Mouse (Mus musculus): Measurements from ENCODE around the gene Cyth1. TPM values are rescaled to one million over a fixed set of nuclear protein-coding genes. Genes with fewer than 3 reads are reported as not detected.

Gene Cyth1
- total RNA-seq, 2 experiments from 2014 or later = 51.0 to 56.2 TPM

- DNase-seq = no peak
These were observed 50.1 kb downstream of the Cyth1 start for GRCm38 (mm10) chr11:118198296-118198600.

DNA sequence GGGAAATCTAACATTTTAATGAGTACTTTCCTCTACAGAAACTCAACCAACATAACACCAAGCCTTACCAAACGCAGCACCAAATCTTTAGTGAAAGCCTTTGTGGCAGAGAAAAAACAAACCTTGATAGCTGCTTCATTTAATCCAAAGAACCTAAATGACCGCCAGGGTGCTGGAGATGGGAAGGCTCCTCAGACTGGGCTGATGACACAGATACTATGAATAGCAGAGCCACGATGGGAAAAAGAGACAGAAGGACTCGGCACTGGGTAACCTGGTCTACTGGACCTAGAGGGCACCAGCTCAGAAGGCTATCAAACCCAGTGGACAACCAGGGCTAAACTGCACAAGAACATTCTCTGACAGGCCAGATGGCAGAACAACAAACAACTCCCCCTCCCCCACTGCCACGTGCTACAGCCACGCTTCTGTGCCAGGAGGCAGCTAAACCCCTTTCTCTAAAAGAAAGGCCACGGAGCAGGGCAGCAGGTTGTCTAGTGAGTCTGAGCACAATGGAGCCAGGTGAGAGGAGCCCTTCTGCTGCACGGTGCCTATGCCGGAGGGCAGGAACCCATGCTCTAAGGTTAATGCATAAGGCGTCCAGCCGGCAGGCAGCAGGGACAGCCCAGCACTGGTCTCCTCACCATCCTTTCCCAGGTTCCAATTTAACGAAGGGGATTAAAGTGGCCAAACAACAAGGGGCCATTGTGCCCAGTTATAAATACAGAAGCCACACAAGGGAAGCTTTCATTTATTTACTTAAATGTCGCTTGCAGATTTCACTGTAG is 50.7 kb downstream of the Cyth1 start:
- DNase-seq = peak; percentile 80

GRCm38 (mm10) chr11:118196824-118197388 is 51.5 kb downstream of the Cyth1 start:
- DNase-seq = peak; percentile 64

GRCm38 (mm10) chr11:118193390-118194147 is 54.8 kb downstream of the Cyth1 start:
- DNase-seq = peak; percentile 85

DNA sequence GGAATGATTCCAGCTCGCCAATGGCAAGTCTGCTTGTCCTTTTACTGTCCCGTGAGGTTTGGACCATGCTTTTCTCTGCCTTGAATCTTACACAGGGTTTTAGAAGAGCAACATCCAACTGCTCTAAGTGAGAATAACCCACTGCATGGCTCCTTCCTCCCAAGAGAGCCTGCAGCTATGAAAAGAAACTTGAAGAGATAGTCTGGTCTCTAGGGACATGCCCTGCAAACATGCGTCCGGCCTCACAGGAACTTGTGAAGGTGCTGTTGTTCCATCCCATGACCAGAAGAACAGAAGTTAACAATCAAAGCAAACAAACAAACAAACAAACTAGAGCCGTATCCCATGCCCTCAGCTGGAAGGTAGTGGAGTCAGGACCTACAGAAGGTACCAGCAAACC is 55.4 kb downstream of the Cyth1 start:
- DNase-seq = no peak

DNA sequence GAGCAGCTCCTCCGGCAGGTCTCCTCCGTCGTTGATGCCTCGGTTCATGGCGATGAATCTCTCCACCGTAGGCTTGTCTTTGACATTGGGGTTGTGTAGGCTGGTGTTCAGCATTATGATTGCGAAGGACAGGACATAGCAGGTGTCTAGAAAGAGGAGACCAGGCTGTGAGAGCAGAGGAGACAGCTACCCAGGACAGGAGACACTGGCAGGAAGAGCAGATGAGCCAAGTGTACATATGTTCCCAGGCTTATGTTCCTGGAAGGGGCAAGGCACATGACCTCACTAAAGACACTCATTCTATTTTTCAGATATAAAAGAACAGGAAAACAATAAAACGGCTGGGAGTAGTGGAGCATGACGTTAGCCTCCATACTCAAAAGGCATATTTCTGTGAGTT is 65.6 kb downstream of the Cyth1 start:
- no peak for DNase-seq

GRCm38 (mm10) chr11:118182353-118182752 is 66.0 kb downstream of the Cyth1 start:
- DNase-seq = no peak

GRCm38 (mm10) chr11:118180199-118180598 is 68.2 kb downstream of the Cyth1 start:
- no peak for DNase-seq

GRCm38 (mm10) chr11:118178236-118178635 is 70.2 kb downstream of the Cyth1 start:
- no peak for DNase-seq

GRCm38 (mm10) chr11:118174752-118175151 is 73.6 kb downstream of the Cyth1 start:
- no peak for DNase-seq

GRCm38 (mm10) chr11:118172768-118173167 is 75.6 kb downstream of the Cyth1 start:
- DNase-seq = no peak

DNA sequence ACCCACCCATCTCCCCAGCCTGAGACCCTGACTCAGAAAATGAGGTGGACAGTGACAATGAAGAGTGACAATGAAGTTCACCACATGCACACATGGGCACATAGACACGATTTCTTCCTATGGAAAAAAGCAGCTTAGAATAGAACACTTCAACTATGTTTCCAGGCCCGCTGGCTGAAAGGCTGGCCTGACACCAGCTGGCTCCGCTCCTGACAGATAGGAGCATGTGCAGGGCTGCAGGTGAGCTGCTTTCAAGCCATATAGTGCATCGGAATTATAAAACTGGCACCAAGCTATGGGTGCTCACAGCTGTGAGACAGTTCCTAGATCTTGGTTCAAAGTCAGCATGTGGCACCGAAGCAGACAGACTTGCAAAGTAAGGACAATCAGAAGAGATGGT is 78.1 kb downstream of the Cyth1 start:
- DNase-seq = no peak

- DNase-seq = no peak
These were observed 79.7 kb downstream of the Cyth1 start for GRCm38 (mm10) chr11:118168714-118169113.

DNA sequence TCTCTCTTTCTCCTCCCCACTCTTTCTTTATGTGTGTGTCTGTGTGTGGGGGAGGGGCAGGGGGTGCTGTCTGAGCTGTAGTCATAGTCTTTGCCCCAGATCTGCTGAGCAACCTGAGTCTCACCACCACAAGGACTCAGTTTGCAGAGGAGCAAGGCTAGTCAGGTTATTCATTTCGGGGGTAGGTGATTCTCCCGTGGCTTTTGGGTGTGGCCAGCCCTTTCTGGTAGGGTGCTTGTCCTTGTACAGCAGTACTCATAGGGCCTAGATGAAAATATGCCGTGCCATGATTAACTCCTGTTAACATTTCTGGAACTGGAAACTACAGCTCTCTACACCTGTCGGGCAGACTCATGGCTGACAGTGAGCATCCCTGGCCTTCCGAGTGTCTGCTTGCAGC is 81.8 kb downstream of the Cyth1 start:
- no peak for DNase-seq

- no peak for DNase-seq
These were observed 82.7 kb downstream of the Cyth1 start for GRCm38 (mm10) chr11:118165681-118166080.

DNA sequence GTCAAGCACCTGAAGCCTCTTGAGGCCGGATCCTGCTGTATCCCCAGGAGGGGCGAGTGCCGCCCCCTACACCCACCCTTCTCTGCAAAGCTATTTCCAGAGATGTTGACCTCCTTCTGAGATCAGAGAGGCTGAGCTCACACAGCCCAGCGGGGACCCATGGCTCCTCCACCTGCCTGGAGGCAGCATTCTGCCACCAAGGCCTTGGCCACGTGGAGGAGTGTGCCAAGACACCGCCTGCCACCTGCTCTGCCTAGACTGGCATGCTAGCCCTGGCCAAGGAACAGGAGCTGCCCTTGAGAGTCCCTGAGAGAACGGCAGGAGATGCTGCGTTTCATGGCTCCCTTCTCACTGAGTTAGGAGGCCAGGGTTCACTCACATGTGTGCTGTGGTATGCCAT is 83.8 kb downstream of the Cyth1 start:
- no peak for DNase-seq

GRCm38 (mm10) chr11:118162245-118162644 is 86.1 kb downstream of the Cyth1 start:
- no peak for DNase-seq

DNA sequence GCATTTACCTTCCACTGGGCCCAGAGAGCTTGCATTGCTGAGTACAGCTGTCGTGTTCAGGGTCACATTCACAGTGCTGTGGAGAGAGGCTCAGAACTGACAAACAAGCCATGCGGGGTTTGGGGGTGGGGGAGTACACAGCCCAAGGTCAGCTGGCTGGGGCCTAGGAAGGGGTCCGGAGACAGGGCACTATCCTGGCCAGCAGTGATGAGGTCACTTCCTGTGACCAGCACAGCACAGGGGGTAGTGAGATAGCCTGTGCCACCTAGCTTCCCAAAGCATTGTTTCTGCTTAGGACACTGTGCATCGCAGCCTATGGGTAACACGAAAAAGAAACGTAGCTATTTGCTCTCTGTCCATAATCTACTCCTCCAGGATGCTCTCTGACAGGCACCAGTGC is 87.2 kb downstream of the Cyth1 start:
- peak; percentile 38 for DNase-seq

DNA sequence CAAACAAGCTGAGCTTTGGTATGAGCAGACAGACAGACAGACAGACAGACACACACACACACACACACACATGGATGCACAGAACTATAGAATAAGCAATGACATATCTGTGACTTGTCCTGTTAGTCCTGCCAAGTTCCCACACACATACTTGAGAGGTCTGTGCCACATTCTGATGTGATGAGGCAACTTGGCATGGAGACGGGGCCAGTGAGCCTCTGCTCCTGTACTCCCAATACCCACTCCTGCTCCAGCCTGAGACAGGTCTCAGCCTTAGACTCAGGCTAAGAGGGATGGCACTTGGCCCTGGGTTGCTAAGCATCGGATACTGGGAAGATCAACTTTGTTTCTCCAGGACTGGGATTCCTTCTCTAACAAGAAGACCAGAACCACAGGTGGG is 87.6 kb downstream of the Cyth1 start:
- DNase-seq = no peak

- DNase-seq = no peak
These were observed 89.6 kb downstream of the Cyth1 start for GRCm38 (mm10) chr11:118158753-118159152.

DNA sequence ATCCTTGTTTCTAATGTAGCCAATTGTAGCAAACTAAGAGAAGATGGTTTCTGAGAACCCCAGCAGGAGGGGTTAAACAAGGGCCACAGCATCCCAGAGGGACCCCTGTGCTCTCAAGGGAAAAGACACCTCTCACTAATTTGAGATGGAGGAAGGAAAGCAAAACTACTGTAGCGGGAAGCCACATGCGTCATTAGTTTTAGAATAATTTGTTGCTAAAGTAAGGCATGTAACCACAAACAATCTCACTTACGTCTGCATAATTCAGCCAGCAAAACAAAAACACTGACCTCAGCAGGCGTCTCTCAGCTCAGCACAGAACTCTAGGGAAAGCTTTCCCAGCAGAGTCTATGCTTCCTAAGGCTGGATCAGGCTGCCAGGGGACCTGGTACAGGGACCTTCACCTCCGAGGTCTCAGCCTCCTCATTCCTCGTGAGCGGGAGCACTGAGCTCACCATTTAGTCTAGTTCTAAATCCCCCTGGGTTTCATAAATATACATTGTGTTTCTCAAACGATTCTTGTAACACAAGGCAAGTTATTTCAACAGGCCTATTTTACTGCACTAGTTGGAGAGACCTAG is 91.8 kb downstream of the Cyth1 start:
- DNase-seq = no peak

DNA sequence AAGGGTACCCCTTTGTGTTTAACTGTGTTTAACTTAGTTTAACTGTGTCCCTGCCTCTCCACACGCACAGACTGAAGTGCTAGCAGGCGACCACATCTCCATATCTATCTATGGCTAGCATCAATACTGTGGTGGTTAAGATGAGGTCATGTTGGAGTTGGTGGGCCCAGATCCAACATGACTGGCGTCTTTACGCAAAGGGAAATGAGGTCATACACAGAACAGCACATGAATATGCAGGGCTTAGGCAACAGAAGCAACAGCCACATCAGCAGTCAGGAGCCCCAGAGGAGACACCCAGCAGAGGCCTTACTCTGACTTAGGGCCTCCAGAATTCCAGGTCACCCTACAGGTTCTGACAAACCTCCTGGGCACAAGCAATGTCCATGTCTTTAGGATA is 95.4 kb downstream of the Cyth1 start:
- no peak for DNase-seq
